Mouse (Mus musculus) large intestine, adult 2 months (tissue): Measurements from ENCODE around the gene Tlr3. TPM values are rescaled to one million over a fixed set of nuclear protein-coding genes. Genes with fewer than 3 reads are reported as not detected.

ENCODE experiments used
- DNase-seq: peaks from one replicate; pipeline ENCODE4 v3.0.0-alpha.2; 2012; ENCODE audit warnings: low read depth, low spot score
- WGBS: fragments of 180-500 bp; shearing (Covaris S2); methylation state at CpG from one replicate; pipeline ENCODE4 v1.1.7; 2018; 5-methylcytosine and 5-hydroxymethylcytosine counted together
- polyA plus RNA-seq: library from polyadenylated mRNA; depleted of rRNA; stranded (reverse); fragments of >200 nt; gene quantifications from 2 replicates; pipeline ENCODE4 v1.2.3, GENCODE M21; 2012; rRNA removed

Gene Tlr3
- polyA plus RNA-seq: 5.6 and 12.8 TPM in 2 replicates

GRCm38 (mm10) chr8:45410882-45411281 lies at the start of gene Tlr3:
Gene Tlr3, minus strand, starts transcription at chr8:45411080.
- WGBS: 19% methylated on average over 2 of the region's 2 CpGs
- DNase-seq: peak; percentile 88

- DNase-seq: no peak
These were observed 47.0 kb upstream of the Tlr3 start for GRCm38 (mm10) chr8:45457874-45458273.

DNA sequence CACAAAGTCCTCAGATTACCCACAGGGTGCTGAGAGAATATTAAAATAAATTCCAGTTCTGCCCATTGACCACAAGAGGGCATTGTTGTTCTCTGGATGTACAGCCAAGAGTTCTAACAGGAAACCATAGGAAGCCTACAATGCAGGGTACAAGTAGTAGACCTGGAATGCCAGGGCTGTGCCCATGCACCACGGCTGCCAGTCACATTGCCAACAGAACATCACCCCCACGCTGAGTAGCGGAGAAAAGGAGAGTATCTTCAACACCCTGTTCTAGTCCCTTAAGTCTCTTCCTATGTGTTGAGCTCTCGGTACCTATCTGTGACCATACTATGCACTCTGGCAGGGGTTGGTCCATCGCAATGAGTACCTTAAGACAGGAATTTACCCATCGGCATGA lies 43.5 kb upstream of the Tlr3 start:
- 57% methylated on average over 6 of the region's 6 CpGs for WGBS
- peak; percentile 50 for DNase-seq

GRCm38 (mm10) chr8:45452115-45452514 lies 41.2 kb upstream of the Tlr3 start:
- 76% methylated on average over 3 of the region's 3 CpGs for WGBS
- DNase-seq: no peak

DNA sequence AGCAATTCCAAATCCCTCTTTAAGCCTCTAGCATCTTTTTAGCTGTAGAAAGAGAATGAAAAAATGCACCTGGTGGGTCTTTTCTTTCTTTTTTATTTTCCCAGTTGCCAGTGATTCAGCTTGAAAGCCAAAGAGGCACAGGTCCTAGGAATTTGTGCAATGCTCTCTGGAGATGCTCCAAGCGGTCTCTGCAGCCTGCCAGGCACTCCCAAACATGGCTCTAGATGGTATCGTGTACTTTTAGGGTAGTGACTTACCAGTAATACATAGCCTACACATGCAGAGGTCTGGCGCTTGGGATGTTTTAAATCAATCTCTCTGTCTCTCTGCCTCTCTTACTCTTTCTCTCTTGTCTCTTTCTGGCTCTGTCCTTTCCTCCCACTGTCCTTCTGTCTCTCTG lies 38.0 kb upstream of the Tlr3 start:
- WGBS: 72% methylated on average over 3 of the region's 3 CpGs
- no peak for DNase-seq

DNA sequence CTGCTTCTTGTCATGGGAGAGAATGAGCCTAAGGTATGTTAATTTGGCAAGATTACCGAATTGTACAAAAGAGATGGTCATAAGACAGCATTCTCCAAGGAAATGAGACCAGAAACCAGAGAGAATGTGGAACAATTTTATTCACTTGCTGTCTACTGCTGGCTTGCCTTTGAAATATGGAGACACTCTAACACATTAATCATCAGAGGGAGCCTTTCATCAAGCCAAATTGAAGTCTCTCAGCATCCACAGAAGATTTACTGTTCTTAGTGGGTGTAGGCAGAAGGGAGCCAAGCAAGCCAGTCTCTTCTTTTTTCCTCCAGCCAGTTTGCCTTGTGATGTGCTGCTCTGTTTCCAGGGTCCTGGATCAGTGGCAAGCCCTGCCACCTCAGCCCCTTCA lies 37.4 kb upstream of the Tlr3 start:
- 64% methylated on average over 1 of the region's 1 CpGs for whole genome bisulfite sequencing

GRCm38 (mm10) chr8:45438899-45439535 lies 28.1 kb upstream of the Tlr3 start:
- 2% methylated on average over 5 of the region's 5 CpGs for WGBS
- DNase-seq: peak; percentile 48

More for the DNA sequence above, 37.4 kb upstream of the Tlr3 start:
- DNase-seq: no peak

DNA sequence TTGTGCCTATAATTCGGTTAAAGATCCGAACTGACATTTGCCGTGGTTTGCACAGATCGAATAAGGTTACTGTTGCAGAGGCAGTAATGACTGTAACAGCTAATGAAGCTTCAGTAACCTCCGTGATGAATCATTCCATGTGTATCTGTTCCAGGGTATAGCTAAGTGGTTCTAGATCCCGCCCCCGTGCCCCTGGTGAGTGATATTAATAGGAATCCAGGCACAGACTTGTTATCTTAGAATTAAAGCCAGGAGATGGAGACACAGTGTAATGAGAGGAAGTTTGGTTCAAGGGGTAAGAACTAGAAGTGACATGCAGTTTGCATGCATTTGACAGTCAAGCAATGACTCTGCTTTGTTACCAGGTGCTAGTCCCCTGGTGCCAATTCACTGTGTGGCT lies 9.3 kb upstream of the Tlr3 start:
- 91% methylated on average over 7 of the region's 7 CpGs for WGBS
- no peak for DNase-seq

DNA sequence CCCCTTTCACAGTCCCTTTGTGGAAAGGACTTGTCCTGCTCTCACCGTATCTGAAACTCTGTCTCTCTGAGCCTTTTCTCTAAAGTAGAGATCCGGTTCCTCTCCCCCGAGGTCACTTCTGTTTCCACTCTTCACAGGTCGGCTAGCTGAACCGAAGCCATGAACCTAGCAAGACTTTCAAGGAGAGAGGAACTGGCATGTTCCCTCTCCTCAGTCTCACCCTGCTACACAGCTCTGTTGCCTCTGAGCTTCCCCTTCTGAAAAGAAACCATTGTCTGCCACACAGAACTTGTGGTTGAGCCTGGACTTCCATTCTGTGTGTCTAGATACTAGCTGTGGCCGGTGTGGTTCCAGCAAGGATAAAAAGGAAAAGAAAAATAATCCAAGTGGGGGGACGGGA lies 4.1 kb upstream of the Tlr3 start:
- no peak for DNase-seq
- 84% methylated on average over 7 of the region's 7 CpGs for WGBS

DNA sequence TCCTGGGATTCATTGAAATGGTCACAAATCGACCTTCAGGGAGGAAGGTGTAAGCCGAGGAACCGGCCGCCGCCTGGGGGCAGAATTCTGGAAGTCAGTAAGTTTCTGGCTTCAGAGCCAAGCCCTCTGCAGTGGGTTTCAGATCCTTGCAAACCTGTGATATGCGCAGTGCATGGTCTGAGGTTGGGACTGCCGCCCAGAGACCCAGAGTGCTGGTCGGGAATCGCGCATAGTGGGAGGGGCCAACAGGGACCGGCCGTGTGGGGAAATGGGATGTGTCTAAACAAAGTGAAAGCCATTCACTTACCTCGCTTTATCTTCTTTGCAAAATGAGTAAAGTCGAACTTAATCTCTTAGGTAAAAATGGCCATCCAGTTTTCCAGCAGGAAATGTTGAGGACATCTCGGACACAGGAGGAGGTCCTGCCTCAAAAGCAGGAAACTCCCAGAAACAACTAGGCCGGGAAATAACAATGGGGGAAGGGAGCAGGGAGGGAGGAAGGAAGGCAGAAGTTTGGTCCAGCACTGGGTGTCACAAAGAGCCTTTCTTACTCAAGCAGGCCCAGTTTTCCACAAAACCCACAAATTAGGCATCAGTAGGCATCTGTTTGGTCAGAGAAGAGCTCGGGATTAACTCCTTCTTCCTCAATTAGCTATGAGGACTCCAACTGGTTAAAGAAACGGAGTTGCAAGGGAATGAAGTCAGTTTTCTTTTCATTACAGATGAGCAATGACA lies 567 bp downstream of the Tlr3 start:
- WGBS: 3% methylated on average over 18 of the region's 18 CpGs
- DNase-seq: peak; percentile 56

GRCm38 (mm10) chr8:45409702-45410101 lies 1.2 kb downstream of the Tlr3 start:
- 6% methylated on average over 4 of the region's 4 CpGs for WGBS
- no peak for DNase-seq

- 54% methylated on average over 1 of the region's 1 CpGs for WGBS
- no peak for DNase-seq
These were observed 27.6 kb downstream of the Tlr3 start for GRCm38 (mm10) chr8:45383250-45383649.

GRCm38 (mm10) chr8:45381963-45382347 lies 28.9 kb downstream of the Tlr3 start, which contains the start of gene Fam149a:
Gene Fam149a, minus strand, starts transcription at chr8:45382291.
- 13% methylated on average over 6 of the region's 6 CpGs for WGBS
- no peak for DNase-seq

- DNase-seq: no peak
- WGBS: 8% methylated on average over 38 of the region's 38 CpGs
These were observed 29.6 kb downstream of the Tlr3 start for GRCm38 (mm10) chr8:45381075-45381962.

- 38% methylated on average over 4 of the region's 4 CpGs for WGBS
- DNase-seq: no peak
These were observed 30.3 kb downstream of the Tlr3 start for GRCm38 (mm10) chr8:45380598-45380997.

GRCm38 (mm10) chr8:45374071-45374470 lies 36.8 kb downstream of the Tlr3 start:
- no peak for DNase-seq

GRCm38 (mm10) chr8:45367154-45367553 lies 43.7 kb downstream of the Tlr3 start:
- WGBS: 88% methylated on average over 1 of the region's 1 CpGs
- no peak for DNase-seq

More at GRCm38 (mm10) chr8:45374071-45374470, 36.8 kb downstream of the Tlr3 start:
- 74% methylated on average over 3 of the region's 3 CpGs for WGBS

DNA sequence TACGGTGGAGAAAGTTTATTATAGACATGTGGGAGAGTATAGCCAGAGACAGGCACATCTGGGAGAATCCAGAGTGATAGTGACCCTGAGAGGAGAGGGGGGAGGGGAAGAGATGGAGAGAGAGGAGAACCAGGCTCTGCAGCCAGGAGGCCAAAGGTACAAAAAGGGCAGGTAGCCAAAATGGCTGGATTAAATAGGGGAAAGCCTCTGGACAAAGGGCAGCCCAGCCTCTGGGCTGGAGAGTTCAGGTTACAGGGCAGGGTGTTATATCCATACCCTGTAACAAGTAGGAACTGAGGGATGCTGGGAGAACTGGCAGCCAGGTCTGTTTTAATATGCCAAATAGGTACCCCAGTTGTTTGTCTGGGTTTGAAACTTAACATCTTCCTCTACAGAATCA lies 47.7 kb downstream of the Tlr3 start:
- 65% methylated on average over 1 of the region's 1 CpGs for WGBS
- no peak for DNase-seq

DNA sequence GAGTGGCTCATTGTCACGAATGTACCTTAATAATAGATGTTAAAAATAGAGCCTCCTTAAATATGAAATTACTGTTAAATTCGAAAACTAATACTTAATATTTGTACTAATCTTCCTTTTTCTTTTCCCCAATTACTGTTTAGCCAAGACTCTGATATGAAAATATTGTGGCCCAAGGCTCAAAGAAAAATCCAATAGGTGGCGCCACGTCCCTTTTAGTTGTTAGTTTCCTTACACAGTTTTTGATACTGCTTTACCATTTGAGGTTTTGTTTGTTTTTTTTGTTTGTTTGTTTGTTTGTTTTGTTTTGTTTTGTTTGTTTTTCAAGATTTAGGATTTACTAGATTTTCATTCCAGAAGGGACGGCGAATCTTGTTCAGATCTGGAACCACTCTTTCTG lies 48.6 kb downstream of the Tlr3 start:
- 66% methylated on average over 6 of the region's 6 CpGs for WGBS
- DNase-seq: no peak

GRCm38 (mm10) chr8:45359091-45359605 lies 51.7 kb downstream of the Tlr3 start:
- WGBS: 68% methylated on average over 6 of the region's 6 CpGs
- DNase-seq: no peak
